ENCODE assay signal across 22 mouse cellular contexts in genomic region chr17:12336073-12336868, GRCm38 (mm10). TPM values are rescaled to one million over a fixed set of nuclear protein-coding genes. Genes with fewer than 3 reads are reported as not detected.
DNase-seq lines count a peak whose midpoint lies in the region; ATAC-seq and TF ChIP-seq lines count a peak whose summit lies in the region.
"Had no signal": no experiment of that assay in that cellular context is flagged by ENCODE, and none has a peak within 500 bp of the region (broad histone marks: within the 10 kb centered on the region; RNA-seq: fewer than 3 reads in every experiment).

No protein-coding gene starts in this region.

- no peaks in the 10 kb centered on the region for H3K27me3 ChIP-seq in intestine, embryonic 15.5 days (replicated peaks)
- no peaks in the 10 kb centered on the region for H3K27me3 ChIP-seq in intestine, embryonic 16.5 days (replicated peaks; ENCODE audit: control insufficient read depth, insufficient read depth, low read length)
- H3K27me3 ChIP-seq: liver, embryonic 12.5 days; neural tube, embryonic 12.5 days had no signal

- intact Hi-C loops in gastrocnemius, adult 2 months (cut with DNase I) = no loop called here

- peak overlapping the region; percentile 81 for H3K27ac ChIP-seq in gastrocnemius, adult 2 months
- H3K27ac ChIP-seq in intestine, embryonic 15.5 days = no peak overlapping the region
- no peak overlapping the region; the same call in 1 of the 2 replicates for H3K27ac ChIP-seq in intestine, embryonic 16.5 days (ENCODE audit: low read length)
- H3K27ac ChIP-seq: hindbrain, embryonic 10.5 days; left cerebral cortex, adult 2 months; limb, embryonic 10.5 days; liver, embryonic 12.5 days; neural tube, embryonic 12.5 days had no signal

- no peak overlapping the region for H3K9ac ChIP-seq in intestine, embryonic 15.5 days
- H3K9ac ChIP-seq in intestine, embryonic 16.5 days (ENCODE audit: low read depth, low read length) = no peak overlapping the region
- H3K9ac ChIP-seq: liver, embryonic 12.5 days; lung, embryonic 14.5 days; neural tube, embryonic 12.5 days had no signal

- H3K9me3 ChIP-seq in intestine, embryonic 15.5 days = no peaks in the 10 kb centered on the region
- no peaks in the 10 kb centered on the region for H3K9me3 ChIP-seq in intestine, embryonic 16.5 days (ENCODE audit: control insufficient read depth, low read length)
- H3K9me3 ChIP-seq: limb, embryonic 10.5 days; liver, embryonic 12.5 days; neural tube, embryonic 12.5 days had no signal

- no peaks in the 10 kb centered on the region for H3K4me1 ChIP-seq in intestine, embryonic 15.5 days (replicated peaks)
- H3K4me1 ChIP-seq in intestine, embryonic 16.5 days (ENCODE audit: control insufficient read depth, insufficient read depth, low read length) = peaks cover 5% of the 10 kb centered on the region
- H3K4me1 ChIP-seq: hindbrain, embryonic 10.5 days; limb, embryonic 10.5 days; liver, embryonic 12.5 days; neural tube, embryonic 12.5 days had no signal

- H3K4me2 ChIP-seq in intestine, embryonic 15.5 days (replicated peaks) = no peak overlapping the region
- no peak overlapping the region for H3K4me2 ChIP-seq in intestine, embryonic 16.5 days (ENCODE audit: low read depth, low read length)
- H3K4me2 ChIP-seq: liver, embryonic 12.5 days; lung, embryonic 14.5 days; midbrain, embryonic 11.5 days; neural tube, embryonic 12.5 days had no signal

- ATAC-seq in intestine, embryonic 15.5 days = peak; percentile 18; the same call in 1 of the 2 replicates
- ATAC-seq in intestine, embryonic 16.5 days = no peak
- ATAC-seq: forebrain, embryonic 16.5 days; liver, embryonic 12.5 days had no signal

- H3K36me3 ChIP-seq in intestine, embryonic 15.5 days = no peaks in the 10 kb centered on the region
- no peaks in the 10 kb centered on the region for H3K36me3 ChIP-seq in intestine, embryonic 16.5 days (ENCODE audit: control insufficient read depth, insufficient read depth, low read length)
- H3K36me3 ChIP-seq: hindbrain, embryonic 10.5 days; limb, embryonic 10.5 days; liver, embryonic 12.5 days; neural tube, embryonic 12.5 days had no signal

- H3K4me3 ChIP-seq in gastrocnemius, adult 2 months = peak overlapping the region; percentile 66
- no peak overlapping the region for H3K4me3 ChIP-seq in intestine, embryonic 15.5 days (replicated peaks)
- H3K4me3 ChIP-seq in intestine, embryonic 16.5 days (ENCODE audit: low read length) = no peak overlapping the region
- H3K4me3 ChIP-seq: erythroblast, embryonic 14.5 days; hindbrain, embryonic 10.5 days; left cerebral cortex, adult 2 months; limb, embryonic 10.5 days; liver, embryonic 12.5 days; neural tube, embryonic 12.5 days had no signal

- no peak for DNase-seq in gastrocnemius, adult 2 months
- DNase-seq in gastrocnemius, postnatal 4 days (ENCODE audit: low spot score in 2 of 2) = no peak
- peak; percentile 84 for DNase-seq in kidney, adult 9 months
- DNase-seq in skeletal muscle tissue, adult 2 months (ENCODE audit: low read depth, low spot score) = peak; percentile 52
- no peak for DNase-seq in ovary, postnatal 14 days (ENCODE audit: low spot score)
- DNase-seq in layer of hippocampus, postnatal 36 days = no peak
- DNase-seq: adrenal gland, postnatal 14 days; cerebellum, adult 18-20 months; lung, embryonic 14.5 days; lung, postnatal 4 days had no signal

- WGBS in intestine, embryonic 15.5 days = 76% methylated on average over 19 of the region's 19 CpGs
- WGBS in intestine, embryonic 16.5 days = 78% methylated on average over 19 of the region's 19 CpGs

- TF ChIP-seq CTCF in gastrocnemius, adult 2 months (IDR thresholded peaks at IDR 0.05) = no peak

RNA-seq across cellular contexts. Expression of gene Map3k4, which starts 17.7 kb away (rescaled TPM):
- total RNA-seq in gastrocnemius, adult 2 months (2021) = 10 to 100 TPM; 29.5 to 36.6 TPM
- total RNA-seq in gastrocnemius, postnatal 4 days (2021) = 10 to 100 TPM; 26.1 to 32.0 TPM
- polyA plus RNA-seq in intestine, embryonic 15.5 days (2015; fragmentation: Nextera tagmentation; extraction: Ambion mirVana) = 33.0 and 43.9 TPM in 2 replicates
- 25.6 and 28.3 TPM in 2 replicates for polyA plus RNA-seq in intestine, embryonic 16.5 days (2015; fragmentation: Nextera tagmentation; extraction: Ambion mirVana)
- total RNA-seq in layer of hippocampus, postnatal 36 days (2021) = 10 to 100 TPM; 63.5 to 78.5 TPM

RNA-seq across cellular contexts. Expression of gene Plg, which starts 42.1 kb away (rescaled TPM):
- not detected for total RNA-seq in gastrocnemius, adult 2 months (2021)
- total RNA-seq in gastrocnemius, postnatal 4 days (2021) = 1 to 10 TPM in 1 of 2 experiments, under 1 TPM in 1; 0.52 to 4.1 TPM
- 3.7 and 4.9 TPM in 2 replicates for polyA plus RNA-seq in intestine, embryonic 15.5 days (2015; fragmentation: Nextera tagmentation; extraction: Ambion mirVana)
- 2.3 and 6.5 TPM in 2 replicates for polyA plus RNA-seq in intestine, embryonic 16.5 days (2015; fragmentation: Nextera tagmentation; extraction: Ambion mirVana)
- not detected for total RNA-seq in layer of hippocampus, postnatal 36 days (2021)
- total RNA-seq: common myeloid progenitor, adult 5-6 weeks; layer of hippocampus, adult 18-20 months had no signal
- polyA plus RNA-seq: hindbrain, embryonic 10.5 days; limb, embryonic 10.5 days; midbrain, embryonic 11.5 days had no signal

Comparison
In these comparisons a context has a peak if more than half of its experiments do, and no peak if none do; other contexts are left out.
1. DNase-seq: peak in kidney, adult 9 months (single experiment) and skeletal muscle tissue, adult 2 months (single experiment); none in gastrocnemius, adult 2 months (single experiment), gastrocnemius, postnatal 4 days (0 of 2), ovary, postnatal 14 days (single experiment) and layer of hippocampus, postnatal 36 days (0 of 2).